Mouse (Mus musculus) ZHBTc4 (cell line): ENCODE data around the gene Nt5c1a.
A peak's percentile ranks its signal among the peaks of the same experiment; 100 is the strongest.

Experiments used
- DNase-seq: peaks from one replicate; pipeline ENCODE4 v3.0.0-alpha.2; 2011; ENCODE audit warnings: low read depth, low spot score

Gene Nt5c1a

GRCm38 (mm10) chr4:123201186-123202093 lies at the start of gene Nt5c1a:
TSS of gene Nt5c1a (plus strand) at chr4:123201504.
- peak; percentile 44 for DNase-seq

GRCm38 (mm10) chr4:123152003-123152402 lies 49.3 kb upstream of the Nt5c1a start:
- DNase-seq: peak; percentile 51

GRCm38 (mm10) chr4:123152976-123153375 lies 48.3 kb upstream of the Nt5c1a start:
- DNase-seq: no peak

- peak; percentile 59 for DNase-seq
These were observed 46.3 kb upstream of the Nt5c1a start for GRCm38 (mm10) chr4:123155004-123155403.

GRCm38 (mm10) chr4:123155427-123155826 lies 45.9 kb upstream of the Nt5c1a start:
- DNase-seq: no peak

- no peak for DNase-seq
These were observed 45.5 kb upstream of the Nt5c1a start for GRCm38 (mm10) chr4:123155840-123156239.

- DNase-seq: no peak
These were observed 40.7 kb upstream of the Nt5c1a start for GRCm38 (mm10) chr4:123160571-123160970.

- DNase-seq: peak; percentile 56
These were observed 40.1 kb upstream of the Nt5c1a start for GRCm38 (mm10) chr4:123161251-123161650.

- peak; percentile 44 for DNase-seq
These were observed 38.9 kb upstream of the Nt5c1a start for GRCm38 (mm10) chr4:123162305-123162917.

- no peak for DNase-seq
These were observed 37.1 kb upstream of the Nt5c1a start for GRCm38 (mm10) chr4:123164157-123164556.

- peak; percentile 75 for DNase-seq
These were observed 29.5 kb upstream of the Nt5c1a start for GRCm38 (mm10) chr4:123171811-123172210.

GRCm38 (mm10) chr4:123182328-123183238 lies 18.7 kb upstream of the Nt5c1a start, which contains the start of gene Hpcal4:
TSS of gene Hpcal4 (plus strand) at chr4:123183227.
- DNase-seq: peak; percentile 69

- peak; percentile 89 for DNase-seq
These were observed 17.9 kb upstream of the Nt5c1a start for GRCm38 (mm10) chr4:123183239-123184056.

- no peak for DNase-seq
These were observed 16.5 kb upstream of the Nt5c1a start for GRCm38 (mm10) chr4:123184816-123185215.

- DNase-seq: no peak
These were observed 9.0 kb upstream of the Nt5c1a start for GRCm38 (mm10) chr4:123192336-123192735.

GRCm38 (mm10) chr4:123193791-123194190 lies 7.5 kb upstream of the Nt5c1a start:
- DNase-seq: no peak

- no peak for DNase-seq
These were observed 4.6 kb upstream of the Nt5c1a start for GRCm38 (mm10) chr4:123196695-123197094.

- peak; percentile 89 for DNase-seq
These were observed 526 bp upstream of the Nt5c1a start for GRCm38 (mm10) chr4:123200771-123201185.

GRCm38 (mm10) chr4:123202094-123202420 lies 753 bp downstream of the Nt5c1a start:
- DNase-seq: peak; percentile 37

GRCm38 (mm10) chr4:123207337-123207736 lies 6.0 kb downstream of the Nt5c1a start:
- DNase-seq: no peak

GRCm38 (mm10) chr4:123210996-123211395 lies 9.7 kb downstream of the Nt5c1a start:
- DNase-seq: no peak
